Mouse (Mus musculus) 3134 (cell line): ENCODE data around the gene Dact3.

Source experiments
- DNase-seq: peaks from one replicate; pipeline ENCODE4 v3.0.0-alpha.2; 2011; ENCODE audit warnings: low spot score; ENCODE audit not compliant: insufficient read length; ENCODE audit errors: extremely low read depth

Dact3 gene

DNA sequence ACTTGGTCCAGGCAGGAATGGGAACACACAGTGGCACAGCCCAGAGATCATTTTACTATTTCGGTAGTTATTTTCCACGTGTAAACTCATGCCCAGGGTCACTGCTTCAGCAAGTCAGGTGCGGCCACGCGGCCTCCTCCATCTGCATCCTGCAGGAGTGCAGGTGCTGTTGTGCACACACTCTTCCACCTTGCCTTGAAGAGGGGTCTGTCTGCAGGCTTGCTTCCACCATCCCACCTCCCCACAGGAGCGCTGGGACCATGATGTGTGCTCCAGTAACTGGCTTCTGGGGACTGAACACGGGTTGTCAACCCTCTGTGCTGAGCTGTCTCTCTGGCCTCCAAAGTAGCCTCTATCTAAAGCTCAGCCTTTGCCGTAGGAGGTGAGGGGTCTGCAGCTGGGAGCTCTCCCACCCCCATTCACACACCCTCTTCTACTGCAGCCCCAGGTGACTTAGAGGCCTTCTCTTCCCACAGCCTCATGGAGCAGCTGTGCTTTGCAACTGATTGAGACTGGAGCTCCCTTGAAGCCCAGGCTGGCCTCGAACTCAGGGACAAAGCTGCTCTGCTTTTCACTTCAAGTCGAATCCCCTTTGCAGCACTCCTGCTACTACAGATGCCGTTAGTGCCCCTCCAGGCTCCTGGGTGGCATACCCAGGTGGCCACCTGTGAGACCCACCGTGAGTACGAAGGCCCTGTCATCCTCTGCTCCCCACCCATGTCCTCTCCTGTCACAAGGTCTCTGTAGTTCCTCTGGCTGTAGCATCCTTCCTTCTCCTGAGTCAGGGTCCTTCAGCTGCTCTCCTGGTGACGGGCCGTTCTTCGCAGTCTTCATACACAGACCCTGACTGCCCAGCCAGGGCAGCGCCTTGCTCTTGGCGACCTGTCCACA lies 39.6 kb downstream of the Dact3 start:
- DNase-seq: no peak

DNA sequence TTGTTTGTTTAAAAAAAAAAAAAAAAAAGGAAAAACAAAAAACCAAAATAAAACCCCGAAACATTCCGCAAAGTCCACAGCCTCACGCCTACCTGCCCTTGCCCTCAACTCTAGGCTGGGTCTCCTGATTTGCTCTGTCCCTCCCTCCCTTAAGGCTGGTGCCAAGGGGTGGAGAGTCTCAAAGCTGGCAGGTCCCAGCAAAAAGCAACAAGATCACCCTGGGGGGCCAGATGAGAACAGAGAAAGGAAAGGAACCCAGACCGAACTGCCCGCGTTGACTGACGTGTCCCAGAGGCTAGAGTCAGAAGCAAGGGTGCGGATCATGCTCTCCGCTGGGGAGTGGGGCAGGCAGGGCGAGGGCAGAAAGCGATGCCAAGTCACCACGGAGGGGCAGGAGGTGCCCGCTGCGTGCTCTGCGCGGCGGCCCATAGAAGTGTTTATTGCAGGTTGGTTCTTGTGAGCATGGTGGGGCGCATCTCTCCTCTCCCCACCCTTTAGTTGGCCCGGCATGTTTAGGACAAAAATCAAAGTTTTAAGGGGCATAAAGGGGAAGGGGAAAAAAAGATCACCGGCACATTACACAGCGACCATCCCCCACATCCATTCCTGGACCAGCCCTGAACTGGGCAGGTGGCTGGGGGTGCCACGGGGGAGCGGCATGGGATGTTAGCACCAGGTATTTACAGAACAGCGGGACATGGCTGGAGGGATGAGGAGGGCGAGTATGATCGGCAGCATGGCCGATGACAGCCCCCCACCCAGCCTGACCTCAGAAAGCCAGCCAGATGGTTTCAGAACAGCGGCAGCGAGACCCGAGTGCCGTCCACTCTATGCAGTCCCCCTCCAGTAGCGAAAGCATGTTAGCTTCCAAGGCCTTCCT lies 40.6 kb downstream of the Dact3 start:
- DNase-seq: no peak

DNA sequence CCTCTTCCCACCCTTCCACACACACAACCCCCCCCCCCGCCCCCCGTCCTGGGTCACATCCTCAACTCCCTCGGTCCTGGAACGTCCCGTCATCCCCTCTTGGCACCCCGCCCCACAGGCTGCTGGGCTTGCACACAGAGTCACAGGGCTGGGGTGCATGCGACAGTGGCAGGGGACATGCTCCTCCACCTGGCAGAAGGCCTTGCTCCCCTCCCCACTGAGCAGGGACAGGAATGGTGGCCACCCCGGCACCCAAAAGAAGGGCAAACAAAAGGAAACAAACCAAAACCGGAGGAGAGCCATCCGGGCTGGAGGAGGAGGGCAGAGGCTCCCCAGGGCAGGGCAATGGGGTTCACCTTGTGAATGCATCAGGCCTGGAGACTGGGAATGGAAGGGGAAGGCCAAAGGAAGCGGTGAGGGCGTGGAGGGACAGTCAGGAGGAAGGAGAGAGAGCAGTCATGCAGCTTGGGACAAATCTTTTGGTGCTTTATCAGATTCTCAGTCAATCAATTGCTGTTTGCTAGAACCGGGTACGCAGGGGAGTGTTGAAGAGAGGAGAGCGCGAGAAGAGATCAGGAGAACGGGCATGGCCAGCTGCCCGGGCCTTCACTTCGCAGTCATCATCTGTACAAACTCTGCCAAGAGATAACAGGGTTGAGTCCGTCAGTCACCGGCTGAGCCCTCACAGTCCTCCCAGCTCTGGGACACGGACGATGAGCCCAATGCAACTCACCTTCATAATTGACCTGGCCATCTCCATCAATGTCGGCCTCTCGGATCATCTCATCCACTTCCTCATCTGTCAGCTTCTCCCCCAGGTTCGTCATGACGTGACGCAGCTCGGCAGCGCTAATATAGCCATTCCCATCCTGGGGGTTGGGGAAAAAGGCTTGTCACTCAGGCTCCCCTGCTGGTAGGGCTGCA lies 41.5 kb downstream of the Dact3 start:
- no peak for DNase-seq

DNA sequence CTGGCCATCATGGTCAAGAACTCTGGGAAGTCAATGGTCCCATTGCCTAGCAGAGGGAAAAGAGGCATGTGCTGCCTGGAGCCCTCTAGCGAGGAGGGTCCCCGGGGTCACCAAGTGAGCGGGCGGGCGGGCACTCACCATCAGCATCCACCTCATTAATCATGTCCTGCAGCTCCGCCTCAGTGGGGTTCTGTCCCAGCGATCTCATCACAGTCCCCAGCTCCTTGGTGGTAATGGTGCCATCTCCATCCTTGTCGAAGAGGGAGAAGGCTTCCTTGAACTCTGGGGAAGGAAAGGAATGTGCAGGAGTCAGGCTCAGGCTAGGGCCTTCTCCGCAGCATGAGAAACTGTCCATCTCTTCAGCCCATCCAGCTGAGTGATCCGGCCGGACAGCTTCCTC lies 42.3 kb downstream of the Dact3 start:
- DNase-seq: no peak

DNA sequence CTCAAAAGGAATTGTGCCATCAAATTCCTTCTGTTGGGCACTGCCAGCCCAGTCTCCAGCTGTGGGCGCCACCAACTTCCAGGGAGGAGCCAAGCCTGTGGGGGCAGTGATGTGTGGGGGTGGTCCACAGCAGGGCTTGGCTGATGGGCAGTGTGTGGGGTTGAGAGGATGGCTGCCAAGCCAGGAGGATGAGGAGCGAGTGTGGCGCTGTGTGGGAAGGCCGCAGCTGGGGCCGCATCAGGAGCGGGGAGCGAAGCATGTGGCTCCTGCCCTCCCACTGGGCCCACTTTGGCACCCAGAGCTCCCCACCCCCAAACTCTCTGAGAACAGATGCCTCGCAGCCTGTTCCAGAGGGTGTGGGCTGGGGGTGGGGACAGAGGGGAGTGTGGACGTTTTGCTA lies 42.9 kb downstream of the Dact3 start:
- DNase-seq: no peak

DNA sequence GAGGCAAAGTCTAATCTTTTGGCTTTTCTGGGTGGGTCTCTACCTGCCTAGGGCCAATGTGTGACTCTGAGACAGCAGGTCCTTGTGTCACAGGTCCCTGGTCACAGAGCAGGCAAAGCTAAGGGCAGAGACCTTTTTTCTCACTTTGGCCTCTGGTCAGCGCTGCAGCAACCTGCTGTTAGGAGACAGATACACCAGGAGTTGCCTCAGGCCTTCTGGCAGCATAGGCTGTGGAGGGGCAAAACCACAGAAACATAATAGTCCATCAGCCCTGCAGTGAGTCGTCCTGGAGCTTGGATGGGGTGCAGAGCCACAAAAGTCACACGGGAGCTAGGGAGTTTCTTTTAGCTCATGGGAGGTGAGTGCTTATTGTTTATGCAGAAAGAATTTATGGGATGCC lies 43.6 kb downstream of the Dact3 start:
- no peak for DNase-seq

DNA sequence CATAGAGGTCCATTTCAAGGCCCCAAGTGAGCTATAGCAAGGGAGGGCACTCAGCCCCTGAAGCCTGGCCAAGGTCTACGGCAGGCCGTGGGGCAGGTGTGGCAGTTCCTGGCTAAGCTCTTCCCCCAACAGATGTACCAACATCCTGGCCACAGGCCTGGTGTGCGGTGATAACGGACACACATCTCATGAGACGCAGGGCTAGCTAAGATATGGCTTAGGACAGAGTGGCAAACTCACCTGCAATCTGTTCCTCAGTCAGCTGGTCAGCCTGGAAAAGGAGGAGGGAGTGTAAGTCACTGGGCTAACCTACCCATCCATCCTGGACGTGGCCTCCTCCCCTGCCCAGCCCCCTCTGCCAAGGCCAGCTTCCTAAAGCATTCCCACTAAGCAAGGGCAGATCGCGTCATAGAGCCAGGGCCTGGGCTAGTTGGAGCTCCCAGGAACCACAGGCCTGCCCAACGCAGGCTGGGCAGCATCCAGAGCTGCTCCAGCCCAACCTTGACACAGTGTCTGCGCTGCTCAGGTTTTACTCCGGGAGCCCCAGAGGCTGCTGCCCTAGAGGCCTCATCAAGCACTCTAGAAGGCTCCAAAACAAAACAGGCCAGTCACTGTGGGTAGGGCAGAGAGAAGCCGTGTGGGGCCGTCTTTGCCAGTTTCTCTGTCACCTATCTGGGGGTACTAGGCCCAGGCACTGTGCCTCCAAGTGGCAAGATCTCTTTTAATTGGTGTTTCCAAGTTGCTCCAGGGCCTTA lies 44.5 kb downstream of the Dact3 start:
- DNase-seq: no peak

DNA sequence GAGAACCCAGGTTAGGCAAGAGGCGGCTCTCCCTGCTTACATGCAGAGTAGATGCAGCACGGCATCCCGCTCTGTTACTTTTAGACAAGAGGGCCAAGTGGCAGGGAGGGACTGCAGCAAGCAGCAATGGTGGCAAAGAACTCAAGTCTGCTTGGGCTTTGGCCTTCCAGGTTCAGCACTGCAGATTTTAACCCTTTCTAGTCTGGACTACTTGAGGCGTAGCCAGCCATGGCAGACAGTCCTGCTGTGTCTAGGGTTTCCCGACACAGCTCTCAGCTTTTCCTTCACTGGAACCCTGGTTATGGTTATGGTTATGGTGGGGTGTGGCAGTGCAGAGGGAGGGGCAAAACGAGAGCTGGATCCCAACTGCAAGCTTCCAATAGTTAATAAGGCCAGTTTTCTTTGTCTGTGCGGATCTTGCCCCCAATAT lies 45.0 kb downstream of the Dact3 start:
- no peak for DNase-seq

DNA sequence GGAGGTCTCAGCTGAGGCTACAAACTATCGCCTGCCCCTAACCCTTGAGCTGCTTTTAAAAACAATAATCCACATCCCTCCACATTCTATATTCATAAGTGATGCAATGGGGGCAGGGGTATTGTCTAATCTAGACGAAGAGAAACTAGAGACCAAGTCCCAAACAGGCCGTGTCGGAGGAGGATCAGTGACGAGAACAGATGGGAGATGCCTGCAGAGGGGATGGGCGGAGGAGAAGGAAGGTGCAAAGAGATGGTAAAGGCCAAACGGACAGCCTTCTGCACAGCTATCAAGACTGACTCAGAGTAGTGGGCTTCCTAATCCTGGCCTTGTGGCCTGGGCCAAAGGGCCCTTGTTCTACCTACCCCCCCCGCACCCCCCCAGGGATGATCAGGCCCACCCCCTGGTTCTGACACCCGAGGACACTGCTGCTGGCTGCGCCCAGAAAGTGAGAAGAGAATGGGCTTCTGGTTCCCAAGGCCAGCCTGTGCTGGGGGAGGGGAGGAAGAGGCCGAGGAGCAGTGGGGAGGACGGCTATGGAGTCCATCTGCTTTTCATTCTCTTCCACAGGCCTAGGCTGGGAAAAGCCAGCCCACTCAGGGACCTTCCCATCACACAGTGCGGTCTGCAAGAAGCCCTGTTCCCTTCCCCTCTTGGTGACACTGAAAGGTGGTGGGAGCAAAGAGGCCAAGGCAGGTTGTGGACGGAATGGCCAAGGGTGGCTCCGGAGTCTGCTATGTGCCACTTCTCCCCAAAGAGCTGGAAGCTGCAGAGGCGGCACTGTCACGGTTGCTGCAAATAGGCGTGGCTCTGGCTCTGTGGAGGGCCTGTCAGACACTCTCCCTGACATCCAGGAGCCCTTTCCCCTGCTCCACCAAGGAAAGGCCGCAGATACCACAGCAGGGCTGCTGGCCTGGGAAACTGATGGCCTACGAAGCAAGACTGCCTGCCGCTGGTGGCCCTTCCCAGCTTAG lies 46.0 kb downstream of the Dact3 start:
- DNase-seq: no peak

DNA sequence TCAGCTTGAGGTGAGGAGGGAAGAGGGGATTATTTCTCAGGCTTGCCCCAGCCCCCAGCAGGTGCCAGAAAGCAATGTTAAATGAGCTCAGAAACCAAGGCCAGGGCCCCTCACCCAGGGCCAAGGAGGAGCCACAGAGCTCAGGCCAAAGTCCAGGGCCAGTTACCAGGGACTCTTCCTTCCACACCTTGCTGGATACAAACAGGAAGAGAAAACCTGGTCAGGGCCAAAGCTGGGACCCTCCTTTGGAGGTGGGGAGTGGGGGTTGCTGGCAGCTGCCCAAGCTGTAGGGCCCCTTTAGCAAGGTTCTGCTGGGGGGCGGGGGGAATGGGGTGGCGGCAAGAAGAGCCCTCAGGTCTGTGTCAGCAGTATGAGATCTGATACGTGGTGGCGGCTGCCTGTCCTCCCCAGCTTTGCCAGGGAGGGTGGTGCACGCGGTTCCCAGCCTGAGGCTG lies 46.8 kb downstream of the Dact3 start:
- DNase-seq: no peak

DNA sequence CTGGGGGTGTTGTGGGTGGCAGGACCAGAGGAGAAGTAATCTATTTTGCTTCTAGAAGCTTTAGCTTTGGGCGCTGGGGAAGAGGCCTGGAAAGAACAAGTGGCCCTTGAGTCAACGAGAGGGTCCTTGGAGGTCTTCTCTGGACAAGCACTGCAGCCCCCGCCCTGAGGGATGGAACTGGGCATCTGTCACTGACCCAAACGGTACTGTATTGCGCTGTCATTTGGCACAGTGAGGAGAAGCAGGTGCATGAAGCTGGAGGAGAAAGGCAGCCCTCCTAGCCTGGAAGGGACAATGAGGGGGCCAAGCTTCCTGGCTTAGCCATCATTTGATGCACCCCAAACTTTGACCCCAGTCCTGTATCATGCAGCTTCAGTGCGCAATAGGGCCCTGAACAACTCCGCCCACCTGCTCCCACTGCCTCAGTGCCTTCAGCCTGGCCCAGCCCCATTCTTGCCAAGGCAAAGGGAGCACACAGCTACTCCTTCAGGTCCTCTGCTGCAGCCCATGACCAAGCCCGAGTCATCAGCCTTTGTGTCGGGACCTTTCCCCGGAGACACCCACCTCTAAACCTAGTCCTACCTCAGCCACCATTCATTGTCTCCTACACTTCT lies 47.4 kb downstream of the Dact3 start:
- no peak for DNase-seq

DNA sequence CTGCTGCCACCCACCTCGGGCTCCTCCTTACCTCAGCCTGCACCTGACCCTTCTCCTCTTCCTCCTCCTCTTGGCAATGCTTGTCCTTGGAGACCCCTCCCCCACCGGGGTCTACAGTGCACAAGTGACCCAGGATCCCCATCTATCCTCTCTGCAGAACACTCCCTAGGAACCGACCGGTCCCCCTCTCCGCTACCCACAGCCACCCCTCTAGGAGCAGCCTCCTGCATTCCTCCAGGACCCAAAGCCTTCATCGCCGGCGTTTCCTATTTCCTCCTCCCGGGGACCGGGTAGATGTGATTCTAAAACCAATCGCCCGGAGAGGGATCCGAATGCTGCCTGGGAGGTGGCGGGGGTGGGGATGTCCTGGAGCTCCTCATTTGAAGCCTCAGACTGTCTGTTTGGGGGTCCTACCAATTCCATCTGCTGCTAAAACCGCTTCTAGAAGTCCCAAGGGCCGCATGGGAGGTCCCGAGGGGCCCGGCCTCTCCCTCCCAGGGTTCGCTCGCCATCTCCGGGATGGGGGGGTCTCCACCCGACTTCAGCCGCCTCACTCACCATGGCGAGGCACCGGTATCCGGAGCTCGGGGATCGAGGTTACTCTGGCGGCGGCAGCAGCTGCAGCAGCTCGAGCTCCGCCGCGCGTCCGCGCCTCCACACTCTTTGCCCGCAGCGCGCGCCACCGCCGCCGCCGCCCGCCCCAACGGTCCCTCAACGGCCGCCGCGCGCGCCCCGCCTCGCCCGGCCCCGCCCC lies 48.3 kb downstream of the Dact3 start:
- no peak for DNase-seq

DNA sequence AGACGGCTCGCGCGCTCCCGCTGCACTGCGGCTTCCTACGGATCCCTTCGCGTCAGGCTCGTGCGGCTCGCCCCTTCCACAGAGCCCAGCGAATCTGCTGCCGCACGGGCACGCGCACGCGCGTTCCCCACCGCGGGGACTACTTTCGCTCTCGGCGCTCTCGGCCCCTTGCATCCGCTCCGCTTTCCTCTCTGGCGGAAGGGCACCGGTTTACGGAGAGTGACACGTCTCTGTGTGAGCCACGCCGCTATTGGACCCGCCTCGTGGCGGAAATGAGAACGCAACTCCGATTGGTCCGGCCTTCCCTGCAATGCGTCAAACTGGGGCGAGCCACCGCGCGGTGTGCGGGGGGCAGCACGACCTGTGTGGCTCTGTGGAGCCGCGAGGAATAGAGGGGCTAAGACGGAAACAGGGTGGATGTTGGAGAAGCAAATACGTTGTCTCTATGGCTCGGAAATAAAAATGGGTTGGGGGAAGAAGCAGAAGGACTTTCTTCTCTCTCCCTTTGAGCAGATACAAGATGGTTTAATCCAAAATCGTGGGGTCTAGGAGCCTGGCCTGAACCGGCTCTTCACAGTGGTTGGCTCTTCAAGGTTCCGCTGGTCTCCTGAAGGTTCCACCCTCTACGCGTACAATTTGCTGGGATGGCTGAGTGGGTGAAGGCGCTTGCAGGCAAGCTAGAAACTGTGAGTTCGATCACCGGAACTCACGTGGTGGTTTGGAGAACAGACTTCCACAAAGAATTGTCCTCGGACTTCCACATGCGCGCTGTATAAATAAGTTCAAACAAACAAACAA lies 49.1 kb downstream of the Dact3 start, which contains the start of gene Calm3:
Gene Calm3, minus strand, starts transcription at position 78 of the 798 bp plus-strand sequence.
- peak; percentile 99 for DNase-seq

DNA sequence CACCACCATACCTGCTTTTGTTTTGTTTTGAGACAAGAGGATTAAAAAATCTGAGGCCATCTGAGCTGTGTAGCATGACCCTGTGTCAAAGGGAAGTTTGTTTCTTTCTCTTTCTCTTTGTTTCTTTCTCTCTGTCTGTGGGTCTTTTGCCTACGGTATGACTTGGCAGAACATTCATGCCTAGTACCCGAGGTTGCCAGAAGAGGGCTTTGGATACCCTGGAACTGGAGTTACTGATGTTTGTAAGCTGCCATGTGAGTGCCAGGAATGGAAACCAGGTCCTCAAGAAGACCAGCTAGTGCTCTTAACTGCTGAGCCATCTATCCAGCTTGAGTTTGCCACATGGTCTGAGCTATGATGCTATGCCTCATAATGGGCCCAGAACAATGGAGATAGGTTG lies 53.2 kb downstream of the Dact3 start:
- DNase-seq: no peak

DNA sequence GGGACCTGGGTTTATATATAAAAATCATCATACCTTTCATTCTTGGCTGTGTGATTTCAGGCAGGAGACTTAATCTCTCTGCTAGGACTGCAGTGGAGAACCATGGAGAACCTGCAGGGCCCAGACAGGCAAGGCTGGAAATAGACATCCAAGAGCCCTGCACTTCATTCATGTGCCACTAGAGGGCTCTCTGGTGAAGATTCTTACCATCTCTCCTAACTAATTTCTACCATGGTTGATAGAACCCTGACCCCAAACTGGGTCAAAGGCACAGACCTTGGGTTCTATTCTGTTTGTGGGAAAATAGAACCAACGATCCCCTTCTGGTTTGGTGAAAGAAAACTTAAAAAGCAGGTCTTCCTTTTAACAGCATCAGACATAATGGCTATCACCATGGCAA lies 55.7 kb downstream of the Dact3 start:
- no peak for DNase-seq

DNA sequence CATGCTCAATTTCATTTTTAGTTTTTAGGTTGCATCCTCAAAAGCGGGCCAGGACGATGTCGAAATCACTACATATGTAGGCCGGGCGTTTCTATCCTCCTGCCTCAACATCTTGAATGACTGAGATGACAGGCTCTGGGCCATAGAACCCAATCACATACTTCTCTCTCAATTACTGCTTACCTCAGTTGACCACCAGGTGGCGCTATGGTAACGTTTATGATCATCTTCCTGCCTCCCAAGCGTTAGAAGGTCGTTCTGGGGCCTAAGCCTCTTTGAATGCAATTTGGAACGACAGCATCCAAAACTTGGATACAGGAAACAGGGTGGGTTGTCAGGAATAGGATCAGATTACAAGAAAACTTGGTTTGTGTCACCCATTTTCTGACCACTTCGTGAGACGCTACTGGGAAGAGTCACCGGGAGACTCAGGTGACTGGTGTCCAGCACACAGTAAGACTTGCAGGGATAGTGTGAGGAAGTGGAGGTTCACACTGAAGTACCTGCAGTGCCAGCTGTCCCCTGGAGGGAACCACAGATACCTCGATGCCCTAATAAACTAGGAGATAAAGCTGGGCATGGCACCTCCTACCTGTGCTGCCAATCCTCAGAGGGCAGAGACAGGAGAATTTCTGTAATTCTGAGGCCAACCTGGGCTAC lies 57.0 kb downstream of the Dact3 start:
- DNase-seq: no peak
